Mouse (Mus musculus) embryonic facial prominence, embryonic 10.5 days (tissue): ENCODE results near the gene Rogdi. TPM values are rescaled to one million over a fixed set of nuclear protein-coding genes. Genes with fewer than 3 reads are reported as not detected.

Experiments
- DNase-seq: peaks from one replicate; pipeline ENCODE4 v3.0.0-alpha.2; 2017; ENCODE audit warnings: low spot score
- H3K27ac ChIP-seq: fragments of 300-500 bp; sonication (generic); replicated peaks from 2 replicates; pipeline ENCODE4 v1.5.1; 2016; ENCODE audit warnings: mild to moderate bottlenecking
- H3K27me3 ChIP-seq: fragments of 300-500 bp; sonication (generic); replicated peaks from 2 replicates; pipeline ENCODE4 v1.6.1; 2016; ENCODE audit warnings: low read depth, mild to moderate bottlenecking; ENCODE audit not compliant: poor library complexity, severe bottlenecking
- H3K36me3 ChIP-seq: fragments of 300-500 bp; sonication (generic); replicated peaks from 2 replicates; pipeline ENCODE4 v1.6.1; 2016; ENCODE audit warnings: mild to moderate bottlenecking, moderate library complexity
- H3K4me1 ChIP-seq: fragments of 300-500 bp; sonication (generic); 2 replicates; pipeline ENCODE4 v1.6.1; 2016
- H3K4me3 ChIP-seq: fragments of 300-500 bp; sonication (generic); 2 replicates; pipeline ENCODE4 v1.5.1; 2016; ENCODE audit warnings: mild to moderate bottlenecking, moderate library complexity
- H3K9me3 ChIP-seq: fragments of 300-500 bp; sonication (generic); 2 replicates; pipeline ENCODE4 v1.6.1; 2016; ENCODE audit warnings: mild to moderate bottlenecking
- WGBS: fragments of 180-500 bp; shearing (Covaris S2); methylation state at CpG from one replicate; pipeline ENCODE4 v1.1.7; 2016; 5-methylcytosine and 5-hydroxymethylcytosine counted together
- polyA plus RNA-seq: library from polyadenylated mRNA; unstranded; fragments of >200 nt; fragmentation: Nextera tagmentation; extraction: Ambion mirVana; gene quantifications from 2 replicates; pipeline ENCODE4 v1.2.1, GENCODE M21; 2016

Rogdi gene
- polyA plus RNA-seq, 1 experiment from 2014 or later: 66.2 TPM

DNA sequence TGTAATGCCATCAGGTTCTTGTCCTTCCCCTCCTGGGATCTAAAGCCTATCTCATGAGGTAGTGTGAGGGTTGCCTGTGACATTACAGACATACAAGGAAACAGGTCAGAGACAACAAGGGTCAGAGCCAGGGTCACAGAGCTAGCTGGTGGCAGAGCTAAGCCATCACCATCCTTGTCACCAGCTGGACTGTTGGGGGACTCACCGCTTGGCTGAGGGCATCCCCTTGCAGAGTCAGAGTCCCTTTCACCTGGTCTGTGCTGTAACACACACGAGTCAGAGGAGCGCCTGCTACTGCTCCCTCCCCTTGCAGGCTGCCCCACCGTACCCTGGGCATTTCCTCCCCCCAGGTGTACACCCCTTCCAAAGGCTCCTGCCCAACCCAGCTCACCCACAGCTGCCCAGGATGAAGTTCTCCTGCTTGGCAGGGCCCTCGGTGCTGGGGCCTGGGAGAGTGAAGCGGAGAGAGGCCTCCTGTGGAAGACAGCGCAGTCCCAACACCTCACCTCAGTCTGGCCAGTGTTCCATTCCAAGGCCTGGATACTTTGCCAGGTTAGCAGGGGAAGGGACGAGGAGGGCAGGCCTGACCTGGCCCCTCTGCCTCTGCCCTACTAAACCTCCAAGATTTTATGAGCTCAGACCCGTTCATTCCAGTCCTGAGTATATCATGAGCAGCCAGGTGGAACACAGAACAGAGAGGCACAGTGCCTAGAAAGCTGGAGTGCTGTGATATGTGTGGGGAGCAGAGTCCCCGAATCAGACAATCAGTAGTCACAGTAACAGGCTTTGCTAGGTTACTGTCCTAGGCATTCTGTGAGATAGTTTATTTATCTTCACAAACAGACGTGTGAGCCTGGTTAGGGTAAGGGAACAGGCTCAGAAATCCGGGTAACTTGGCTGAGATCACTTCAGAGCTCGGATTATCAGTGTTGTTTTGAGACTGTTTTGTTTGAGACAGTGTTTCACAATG, 1.0 kb downstream of the Rogdi start:
- no peaks in the 10 kb centered on the region for H3K9me3 ChIP-seq
- H3K36me3 ChIP-seq: peaks cover 53% of the 10 kb centered on the region
- H3K4me3 ChIP-seq: peak overlapping the region; percentile 75
- DNase-seq: no peak
- no peaks in the 10 kb centered on the region for H3K27me3 ChIP-seq
- H3K27ac ChIP-seq: peak overlapping the region; percentile 36; the same call in 1 of the 2 replicates
- 58% methylated on average over 13 of the region's 13 CpGs for WGBS
- peaks cover 20% of the 10 kb centered on the region for H3K4me1 ChIP-seq

DNA sequence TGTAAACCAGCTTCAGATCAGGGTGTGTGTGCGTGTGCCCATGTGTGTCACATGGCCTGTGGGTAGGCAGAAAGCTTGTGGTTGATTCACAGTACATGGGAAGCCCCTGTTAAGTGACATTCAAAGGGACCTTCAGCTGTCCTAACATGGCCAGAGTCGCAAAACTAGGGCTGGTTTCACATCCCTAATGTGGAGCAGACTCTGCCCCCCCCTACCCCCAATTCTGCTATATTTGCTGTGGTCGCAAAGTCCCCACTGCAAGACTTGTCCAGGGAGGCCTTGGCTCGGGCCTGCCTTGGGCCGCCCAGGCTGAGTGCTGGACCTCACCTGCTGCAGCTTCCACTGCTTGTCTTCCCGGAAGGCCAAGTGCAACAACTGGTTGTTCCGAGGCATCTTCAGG, 2.1 kb downstream of the Rogdi start:
- Histone ChIP-seq H3K36me3 (peaks cover 43% of the 10 kb centered on the region), H3K4me1 (peaks cover 23% of the 10 kb centered on the region), H3K9me3 (no peaks in the 10 kb centered on the region), H3K27me3 (no peaks in the 10 kb centered on the region), H3K27ac (no peak overlapping the region), H3K4me3 (no peak overlapping the region)
- no peak for DNase-seq
- WGBS: 87% methylated on average over 7 of the region's 7 CpGs

DNA sequence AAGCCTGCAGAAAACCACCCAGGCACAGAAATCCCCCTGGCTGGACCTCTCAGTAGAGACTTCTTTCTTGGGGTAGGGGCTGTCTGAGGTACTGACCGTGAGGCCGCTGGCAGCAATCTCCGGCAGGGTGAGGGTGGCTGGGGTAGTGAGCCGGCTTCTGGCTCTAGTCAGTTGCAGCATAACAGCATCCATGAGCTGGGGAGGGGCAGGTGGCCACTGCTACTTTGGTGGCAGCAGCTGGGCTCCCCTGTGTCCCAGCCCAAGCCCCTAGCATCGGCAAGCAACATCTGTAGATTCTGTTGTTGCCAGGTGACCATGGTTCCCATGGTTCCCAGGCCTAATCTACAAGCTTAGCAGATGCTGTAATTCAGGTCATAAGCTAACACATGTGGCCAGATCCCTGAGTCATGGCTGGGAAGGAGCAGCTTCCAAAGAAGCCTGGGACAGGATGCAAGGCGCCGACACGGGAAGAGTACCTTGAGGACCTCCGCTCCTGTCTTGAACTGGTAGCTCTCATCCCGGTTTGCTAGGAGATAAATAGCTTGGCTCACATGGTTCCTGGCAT, 2.9 kb downstream of the Rogdi start:
- no peak overlapping the region for H3K4me3 ChIP-seq
- H3K36me3 ChIP-seq: peaks cover 35% of the 10 kb centered on the region
- no peak overlapping the region for H3K27ac ChIP-seq
- peaks cover 23% of the 10 kb centered on the region for H3K4me1 ChIP-seq
- 90% methylated on average over 10 of the region's 10 CpGs for WGBS
- no peaks in the 10 kb centered on the region for H3K9me3 ChIP-seq
- no peak for DNase-seq
- H3K27me3 ChIP-seq: no peaks in the 10 kb centered on the region

DNA sequence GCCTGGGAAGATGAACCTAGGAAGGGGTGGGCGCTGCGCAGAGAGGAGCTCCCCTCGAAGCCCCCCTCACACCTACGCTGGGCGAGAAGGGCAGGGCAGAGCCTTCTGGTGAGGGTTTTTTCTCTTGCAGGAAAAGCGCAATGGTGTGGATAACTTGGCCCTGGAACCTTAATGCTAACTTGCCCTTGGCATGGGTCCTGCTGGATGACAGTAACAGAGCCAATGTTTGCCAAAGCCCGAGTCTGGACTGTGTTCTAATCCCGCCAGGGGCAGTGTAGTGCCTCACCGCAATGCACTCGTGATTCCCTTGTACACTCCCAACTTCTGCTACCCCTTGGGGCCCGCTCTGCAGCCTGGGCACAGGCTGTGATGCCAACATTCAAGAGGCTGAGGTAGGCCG, 5.3 kb downstream of the Rogdi start:
- DNase-seq: no peak
- H3K27me3 ChIP-seq: no peaks in the 10 kb centered on the region
- no peak overlapping the region for H3K4me3 ChIP-seq
- 85% methylated on average over 12 of the region's 12 CpGs for WGBS
- H3K27ac ChIP-seq: no peak overlapping the region
- H3K9me3 ChIP-seq: no peaks in the 10 kb centered on the region
- H3K4me1 ChIP-seq: peaks cover 23% of the 10 kb centered on the region
- H3K36me3 ChIP-seq: peaks cover 21% of the 10 kb centered on the region

DNA sequence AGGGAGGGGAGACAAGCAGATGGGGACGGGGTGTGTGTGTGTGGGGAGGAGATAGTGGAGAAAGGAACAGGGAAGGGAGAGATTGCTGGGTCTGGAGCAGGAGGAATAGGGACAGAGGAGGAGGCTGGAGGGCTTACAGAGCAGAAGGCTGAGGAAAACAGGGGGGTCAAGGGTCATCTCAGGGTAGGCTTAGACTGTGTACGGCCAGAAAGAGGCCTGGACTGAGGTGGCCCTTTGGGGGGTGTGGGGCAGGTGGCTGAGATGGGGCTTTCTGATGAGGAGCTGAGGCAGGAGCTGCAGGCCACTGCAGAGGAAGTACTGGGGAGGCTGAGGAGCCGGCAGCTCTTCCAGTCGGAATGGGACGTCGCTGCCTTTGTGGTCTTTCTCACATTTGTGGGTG, 5.9 kb downstream of the Rogdi start:
- no peak for DNase-seq
- Histone ChIP-seq H3K27me3 (no peaks in the 10 kb centered on the region), H3K36me3 (peaks cover 21% of the 10 kb centered on the region), H3K27ac (peak overlapping the region; percentile 45; the same call in 1 of the 2 replicates), H3K4me1 (peaks cover 17% of the 10 kb centered on the region), H3K4me3 (peak overlapping the region; percentile 29; the same call in 1 of the 2 replicates), H3K9me3 (no peaks in the 10 kb centered on the region)
- whole genome bisulfite sequencing: 36% methylated on average over 6 of the region's 6 CpGs

DNA sequence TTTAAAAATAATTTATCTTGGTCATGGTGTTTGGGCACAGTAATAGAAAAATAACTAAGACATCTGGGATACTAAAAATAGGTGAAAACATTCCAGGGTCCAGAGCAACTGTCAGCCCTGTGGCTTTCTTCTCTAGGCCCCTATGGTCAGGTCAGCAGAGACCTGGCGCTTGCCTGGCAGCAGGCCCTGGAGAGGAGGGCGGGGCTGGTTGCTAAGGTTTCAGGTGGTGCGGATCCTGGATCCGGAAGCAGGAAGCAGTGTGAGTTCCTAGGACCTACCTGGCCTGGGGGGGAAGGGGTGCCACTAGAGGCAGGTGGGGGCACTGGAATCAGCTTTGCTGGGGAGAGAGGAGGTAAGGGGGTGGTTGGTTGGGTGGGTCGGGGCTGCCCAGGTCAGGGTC, 6.3 kb downstream of the Rogdi start, which contains the start of gene Smim22:
TSS of gene Smim22 (plus strand) at position 222 of the 400 bp plus-strand sequence.
- H3K27ac ChIP-seq: peak within 1 kb of the TSS; percentile 45; the same call in 1 of the 2 replicates
- H3K36me3 ChIP-seq: peaks cover 21% of the 10 kb centered on the region
- H3K9me3 ChIP-seq: no peaks in the 10 kb centered on the region
- peaks cover 13% of the 10 kb centered on the region for H3K4me1 ChIP-seq
- DNase-seq: peak; percentile 35
- WGBS: 45% methylated on average over 5 of the region's 5 CpGs
- H3K4me3 ChIP-seq: peak within 1 kb of the TSS; percentile 29; the same call in 1 of the 2 replicates
- H3K27me3 ChIP-seq: no peaks in the 10 kb centered on the region

DNA sequence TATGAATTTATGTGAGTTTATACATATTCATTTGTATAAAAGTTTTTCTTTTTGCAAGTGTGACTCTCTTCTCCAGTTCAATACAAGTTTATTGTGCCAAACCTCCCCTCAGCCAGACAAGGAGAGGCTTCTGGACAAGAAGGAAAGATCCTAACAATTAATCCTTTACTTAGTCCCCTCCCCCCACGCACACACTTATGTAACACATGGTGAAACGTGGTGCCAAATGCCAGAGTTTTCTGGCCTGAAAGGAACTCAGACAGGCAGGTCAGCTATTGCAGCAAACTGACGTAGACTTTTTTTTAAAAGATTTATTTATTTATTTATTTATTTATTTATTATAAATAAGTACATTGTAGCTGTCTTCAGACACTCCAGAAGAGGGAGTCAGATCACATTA, 12.7 kb downstream of the Rogdi start:
- no peaks in the 10 kb centered on the region for H3K27me3 ChIP-seq
- H3K4me1 ChIP-seq: 0 out of 2 replicates have a peak, but pooled peaks cover 5% of the 10 kb centered on the region
- DNase-seq: no peak
- no peaks in the 10 kb centered on the region for H3K36me3 ChIP-seq
- no peaks in the 10 kb centered on the region for H3K9me3 ChIP-seq
- no peak overlapping the region for H3K4me3 ChIP-seq
- 77% methylated on average over 3 of the region's 3 CpGs for WGBS
- H3K27ac ChIP-seq: no peak overlapping the region

DNA sequence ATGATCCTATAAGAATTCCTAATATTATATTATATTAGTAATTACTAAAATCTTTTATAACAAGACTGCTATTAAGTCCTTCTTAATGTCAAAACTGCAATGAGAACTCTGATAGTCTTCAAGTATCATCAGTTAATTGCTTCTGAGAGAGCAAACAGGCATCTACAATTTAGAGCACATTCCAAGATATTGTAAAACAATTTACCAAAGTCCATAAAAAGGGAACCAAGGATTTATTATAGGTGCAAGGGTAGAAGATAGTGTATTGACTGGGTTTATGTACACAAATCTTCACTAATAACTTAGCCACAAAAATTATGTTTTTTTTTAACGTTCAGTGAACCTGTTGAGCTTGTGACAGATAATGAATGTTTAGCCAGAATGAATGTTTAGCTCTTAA, 14.4 kb downstream of the Rogdi start:
- Histone ChIP-seq H3K27ac (no peak overlapping the region), H3K36me3 (no peaks in the 10 kb centered on the region), H3K27me3 (no peaks in the 10 kb centered on the region), H3K4me3 (no peak overlapping the region), H3K4me1 (0 out of 2 replicates have a peak, but pooled peaks cover 5% of the 10 kb centered on the region), H3K9me3 (no peaks in the 10 kb centered on the region)
- no peak for DNase-seq
- 79% methylated on average over 1 of the region's 1 CpGs for WGBS

DNA sequence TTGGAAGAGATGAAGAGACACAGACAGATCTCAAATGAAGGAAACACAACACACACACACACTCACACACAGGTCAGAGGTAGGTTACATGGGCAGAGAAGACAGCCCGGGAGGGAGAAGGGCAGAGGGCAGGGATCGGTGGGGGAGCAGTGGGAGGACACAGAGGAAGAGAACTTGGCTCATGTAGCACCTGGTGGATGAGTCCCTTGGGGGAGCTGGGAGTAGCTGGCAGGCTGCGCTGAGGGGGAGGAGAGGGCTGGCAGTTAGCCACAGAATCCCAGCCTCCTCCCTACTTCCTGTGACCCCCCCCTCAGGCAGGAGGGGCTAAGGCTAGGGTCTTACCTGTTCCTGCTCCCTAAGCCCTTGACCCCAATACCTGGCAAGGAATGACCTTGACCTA, 15.8 kb downstream of the Rogdi start, which contains the start of gene Sept12:
TSS of gene Sept12 (minus strand) at position 300 of the 400 bp plus-strand sequence.
- Histone ChIP-seq H3K9me3 (no peaks in the 10 kb centered on the region), H3K27me3 (no peaks in the 10 kb centered on the region), H3K4me3 (no peak within 1 kb of the TSS), H3K4me1 (0 out of 2 replicates have a peak, but pooled peaks cover 5% of the 10 kb centered on the region), H3K36me3 (no peaks in the 10 kb centered on the region), H3K27ac (no peak within 1 kb of the TSS)
- WGBS: 62% methylated on average over 3 of the region's 3 CpGs
- no peak for DNase-seq

DNA sequence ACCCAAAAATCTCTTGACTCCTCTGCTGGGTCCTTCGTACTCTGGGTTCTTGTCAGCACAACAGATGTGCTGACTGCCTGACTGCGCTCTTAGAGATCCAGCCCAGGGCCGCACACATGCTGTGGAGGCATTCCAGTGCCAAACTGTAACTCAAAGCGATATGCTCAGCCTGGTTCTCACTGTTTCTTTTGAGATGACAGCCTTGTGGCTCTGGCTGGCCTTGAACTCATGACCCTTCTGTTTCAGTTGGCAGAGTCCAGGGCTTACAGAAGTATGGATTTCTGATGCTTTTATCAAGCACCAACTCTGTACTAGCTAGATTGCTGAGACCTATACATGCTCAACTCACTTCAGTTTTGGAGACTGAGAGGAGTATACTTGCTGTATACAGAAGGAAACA, 20.1 kb downstream of the Rogdi start:
- no peak for DNase-seq
- Histone ChIP-seq H3K9me3 (no peaks in the 10 kb centered on the region), H3K27ac (no peak overlapping the region), H3K36me3 (no peaks in the 10 kb centered on the region), H3K4me3 (no peak overlapping the region), H3K4me1 (0 out of 2 replicates have a peak, but pooled peaks cover 5% of the 10 kb centered on the region), H3K27me3 (no peaks in the 10 kb centered on the region)
- WGBS: 83% methylated on average over 4 of the region's 4 CpGs

DNA sequence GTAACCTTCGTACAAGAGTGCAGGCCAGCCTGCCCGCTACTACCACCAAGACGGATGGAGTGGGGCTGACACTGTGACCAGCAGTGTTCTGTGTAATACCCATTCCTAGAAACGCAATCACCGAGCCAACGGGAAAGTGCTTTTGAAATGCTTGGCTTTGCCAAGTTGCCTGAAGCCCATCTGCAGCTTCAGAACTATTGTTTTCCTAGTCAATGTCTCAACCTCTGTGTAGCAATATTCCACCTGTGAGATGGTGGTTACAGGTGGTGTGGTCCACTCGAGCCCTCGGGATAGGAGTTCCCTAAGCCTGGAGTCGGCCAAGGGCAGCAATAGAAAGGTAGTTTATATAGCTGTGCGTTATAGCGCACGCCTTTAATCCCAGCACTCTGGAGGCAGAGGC, 28.6 kb downstream of the Rogdi start:
- DNase-seq: no peak
- H3K27me3 ChIP-seq: no peaks in the 10 kb centered on the region
- no peaks in the 10 kb centered on the region for H3K9me3 ChIP-seq
- no peak overlapping the region for H3K4me3 ChIP-seq
- H3K4me1 ChIP-seq: no peaks in the 10 kb centered on the region
- 90% methylated on average over 12 of the region's 12 CpGs for WGBS
- no peaks in the 10 kb centered on the region for H3K36me3 ChIP-seq
- H3K27ac ChIP-seq: no peak overlapping the region

DNA sequence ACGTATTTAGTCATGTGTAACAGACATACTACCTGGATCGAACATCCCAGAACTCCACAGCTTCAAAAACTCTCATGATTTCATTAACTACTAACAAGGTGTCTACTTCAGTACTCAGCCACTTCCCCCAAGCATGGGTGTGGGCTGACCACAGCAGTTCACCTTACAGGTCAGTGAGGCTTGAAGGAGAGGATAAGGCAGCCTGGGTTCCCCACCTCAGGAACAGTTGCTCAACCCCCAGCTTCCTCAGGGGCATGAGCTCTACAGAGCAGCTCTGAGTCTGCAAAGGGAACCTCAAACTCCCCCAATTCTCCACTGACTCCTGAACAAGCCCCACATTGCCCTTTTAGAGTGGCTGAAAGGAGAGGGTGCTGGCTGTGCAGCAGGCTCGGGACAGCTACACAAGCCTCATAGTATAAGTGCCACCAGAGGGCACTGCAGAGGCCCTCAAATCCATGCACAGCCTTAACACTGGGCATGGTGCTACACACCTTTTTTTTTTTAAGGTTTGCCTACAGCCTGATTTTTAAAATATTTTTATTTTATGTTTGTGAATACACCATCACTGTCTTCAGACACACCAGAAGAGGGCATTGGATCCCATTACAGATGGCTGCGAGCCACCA, 33.5 kb downstream of the Rogdi start:
- Histone ChIP-seq H3K4me3 (no peak overlapping the region), H3K4me1 (no peaks in the 10 kb centered on the region), H3K27me3 (no peaks in the 10 kb centered on the region), H3K27ac (no peak overlapping the region), H3K36me3 (no peaks in the 10 kb centered on the region), H3K9me3 (no peaks in the 10 kb centered on the region)
- 75% methylated on average over 4 of the region's 4 CpGs for WGBS
- peak; percentile 18 for DNase-seq
